Mouse (Mus musculus): ENCODE results near the gene Cpa1.

DNA sequence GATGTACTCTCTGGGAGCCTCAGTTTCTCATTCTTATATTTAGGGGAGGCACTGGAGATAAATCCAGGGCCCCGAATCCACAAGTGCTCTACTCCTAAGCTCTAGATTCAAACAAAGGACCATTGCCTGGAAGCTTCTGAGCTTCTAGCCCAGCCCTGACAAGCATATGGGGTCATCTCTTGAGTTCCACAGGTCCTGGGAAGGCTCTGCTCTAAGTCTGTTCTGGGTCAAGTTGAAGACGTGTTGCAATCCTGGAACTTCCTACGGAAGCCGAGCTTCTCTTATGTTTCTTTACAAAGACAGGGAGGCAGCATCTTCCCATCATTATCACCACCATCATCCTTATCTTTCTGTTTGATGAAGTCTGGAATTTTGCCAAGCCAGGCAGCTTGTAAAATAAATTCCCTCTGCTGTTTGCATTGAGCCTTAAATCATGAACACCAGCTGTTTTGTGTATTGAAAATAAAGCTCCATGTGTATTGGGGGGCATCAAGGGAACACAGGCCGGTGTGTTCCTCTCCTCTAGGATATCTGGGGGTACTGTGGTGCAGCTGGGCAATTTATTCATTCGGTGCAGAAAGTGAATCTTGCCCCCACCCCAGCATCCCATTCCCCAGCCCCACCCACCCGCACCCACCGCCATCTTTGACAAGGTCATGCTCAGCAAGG, 42.7 kb upstream of the Cpa1 start:
- TF ChIP-seq ZNF384 (IDR thresholded peaks at IDR 0.05; ENCODE audit: low read depth, low read length): no peak
- no peak for TF ChIP-seq CHD2 (IDR thresholded peaks at IDR 0.05; ENCODE audit: low read depth, low read length)
- no peak for TF ChIP-seq HCFC1 (IDR thresholded peaks at IDR 0.05; ENCODE audit: borderline replicate concordance, insufficient read depth, low read length)

All from ES-E14 (cell line).